Mouse (Mus musculus) kidney, embryonic 14.5 days (tissue): ENCODE measurements around the gene Slfn8. TPM values are rescaled to one million over a fixed set of nuclear protein-coding genes. Genes with fewer than 3 reads are reported as not detected.

Experiments
- ATAC-seq: fragments of 200-750 bp; cut with Nextera tagmentation; 2 replicates; pipeline ENCODE4 v1.8.0; 2017; ENCODE audit warnings: moderate number of reproducible peaks, mild to moderate bottlenecking, moderate TSS enrichment, moderate library complexity; ENCODE audit not compliant: low FRiP score, low TSS enrichment
- H3K27ac ChIP-seq: fragments of 300-500 bp; sonication (generic); 2 replicates; pipeline ENCODE4 v1.5.1; 2014; ENCODE audit warnings: low read depth, mild to moderate bottlenecking, low read length, moderate library complexity, mixed read lengths
- H3K27me3 ChIP-seq: fragments of 300-500 bp; sonication (generic); 2 replicates; pipeline ENCODE4 v1.6.1; 2014; ENCODE audit warnings: mild to moderate bottlenecking, low read length; ENCODE audit not compliant: control insufficient read depth, insufficient read depth
- H3K36me3 ChIP-seq: fragments of 300-500 bp; sonication (generic); 2 replicates; pipeline ENCODE4 v1.6.1; 2014; ENCODE audit warnings: low read length, mixed read lengths; ENCODE audit not compliant: control insufficient read depth, insufficient read depth
- H3K4me1 ChIP-seq: fragments of 300-500 bp; sonication (generic); 2 replicates; pipeline ENCODE4 v1.6.1; 2014; ENCODE audit warnings: low read length, mixed read lengths; ENCODE audit not compliant: control insufficient read depth, insufficient read depth
- H3K4me2 ChIP-seq: fragments of 300-500 bp; sonication (generic); replicated peaks from 2 replicates; pipeline ENCODE4 v1.6.1; 2014; ENCODE audit warnings: low read depth, mild to moderate bottlenecking, low read length
- H3K4me3 ChIP-seq: fragments of 300-500 bp; sonication (generic); 2 replicates; pipeline ENCODE4 v1.5.1; 2014; ENCODE audit warnings: mild to moderate bottlenecking, low read length
- H3K9ac ChIP-seq: fragments of 300-500 bp; sonication (generic); 2 replicates; pipeline ENCODE4 v1.6.1; 2014; ENCODE audit warnings: low read depth, mild to moderate bottlenecking, low read length, moderate library complexity
- H3K9me3 ChIP-seq: fragments of 300-500 bp; sonication (generic); 2 replicates; pipeline ENCODE4 v1.6.1; 2016; ENCODE audit warnings: low read length; ENCODE audit not compliant: control insufficient read depth
- WGBS: fragments of 180-500 bp; shearing (Covaris S2); extraction: QIAGEN DNeasy Blood & Tissue Kit; methylation state at CpG from one replicate; pipeline ENCODE4 v1.1.7; 2014; 5-methylcytosine and 5-hydroxymethylcytosine counted together
- polyA plus RNA-seq: library from polyadenylated mRNA; unstranded; fragments of >200 nt; fragmentation: Nextera tagmentation; extraction: Ambion mirVana; gene quantifications from 2 replicates; pipeline ENCODE4 v1.2.1, GENCODE M21; 2014

The Slfn8 gene
- polyA plus RNA-seq: 0.17 and 0.41 TPM in 2 replicates

GRCm38 (mm10) chr11:83020621-83021020 is at the start of gene Slfn8:
Gene Slfn8, minus strand, starts transcription at chr11:83020810.
- WGBS: 72% methylated on average over 5 of the region's 5 CpGs
- Histone ChIP-seq H3K9ac (no peak within 1 kb of the TSS), H3K27ac (no peak within 1 kb of the TSS), H3K4me1 (no peaks in the 10 kb centered on the region), H3K4me3 (no peak within 1 kb of the TSS), H3K36me3 (no peaks in the 10 kb centered on the region), H3K27me3 (no peaks in the 10 kb centered on the region), H3K9me3 (no peaks in the 10 kb centered on the region), H3K4me2 (no peak within 1 kb of the TSS)
- ATAC-seq: no peak

DNA sequence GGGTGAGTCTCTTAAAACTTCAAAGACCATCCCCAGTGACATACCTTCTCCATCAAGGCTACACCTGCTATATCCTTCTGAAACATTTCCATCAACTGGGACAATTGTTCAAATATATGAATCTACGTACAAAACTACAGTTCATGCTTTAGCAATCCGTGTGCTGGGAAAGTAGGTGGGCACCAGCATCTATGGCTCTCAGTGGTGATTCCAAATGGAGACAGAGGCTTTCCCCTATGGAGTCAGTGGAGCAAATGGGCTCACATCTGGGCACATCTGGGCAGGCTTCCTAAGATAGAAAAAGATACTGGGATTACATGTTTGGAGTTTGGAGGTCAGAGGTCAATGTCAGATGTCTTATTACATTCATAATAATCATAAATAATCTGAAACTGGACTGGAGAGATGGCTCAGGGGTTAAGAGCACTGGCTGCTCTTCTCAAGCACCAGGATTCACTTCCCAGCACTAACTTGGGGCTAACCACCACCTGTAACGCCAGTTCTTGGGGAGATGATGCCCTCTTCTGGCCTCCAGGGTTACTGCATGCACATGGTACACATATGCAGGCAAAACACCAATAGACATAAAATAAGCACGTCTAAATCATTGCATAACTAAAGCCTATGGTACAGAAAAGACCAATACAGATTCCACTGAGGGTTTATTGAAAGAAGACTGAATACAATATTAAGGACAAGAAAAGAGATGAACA is 47.5 kb upstream of the Slfn8 start:
- no peak for ATAC-seq
- Histone ChIP-seq H3K27me3 (no peaks in the 10 kb centered on the region), H3K9me3 (no peaks in the 10 kb centered on the region), H3K9ac (no peak overlapping the region), H3K4me1 (no peaks in the 10 kb centered on the region), H3K4me2 (no peak overlapping the region), H3K4me3 (no peak overlapping the region), H3K36me3 (no peaks in the 10 kb centered on the region), H3K27ac (no peak overlapping the region)
- WGBS: 74% methylated on average over 4 of the region's 4 CpGs

GRCm38 (mm10) chr11:83066640-83067531 is 46.3 kb upstream of the Slfn8 start:
- Histone ChIP-seq H3K27me3 (no peaks in the 10 kb centered on the region), H3K9me3 (no peaks in the 10 kb centered on the region), H3K9ac (no peak overlapping the region), H3K4me3 (no peak overlapping the region), H3K4me1 (no peaks in the 10 kb centered on the region), H3K27ac (no peak overlapping the region), H3K4me2 (no peak overlapping the region), H3K36me3 (no peaks in the 10 kb centered on the region)
- no peak for ATAC-seq
- WGBS: 56% methylated on average over 11 of the region's 11 CpGs

DNA sequence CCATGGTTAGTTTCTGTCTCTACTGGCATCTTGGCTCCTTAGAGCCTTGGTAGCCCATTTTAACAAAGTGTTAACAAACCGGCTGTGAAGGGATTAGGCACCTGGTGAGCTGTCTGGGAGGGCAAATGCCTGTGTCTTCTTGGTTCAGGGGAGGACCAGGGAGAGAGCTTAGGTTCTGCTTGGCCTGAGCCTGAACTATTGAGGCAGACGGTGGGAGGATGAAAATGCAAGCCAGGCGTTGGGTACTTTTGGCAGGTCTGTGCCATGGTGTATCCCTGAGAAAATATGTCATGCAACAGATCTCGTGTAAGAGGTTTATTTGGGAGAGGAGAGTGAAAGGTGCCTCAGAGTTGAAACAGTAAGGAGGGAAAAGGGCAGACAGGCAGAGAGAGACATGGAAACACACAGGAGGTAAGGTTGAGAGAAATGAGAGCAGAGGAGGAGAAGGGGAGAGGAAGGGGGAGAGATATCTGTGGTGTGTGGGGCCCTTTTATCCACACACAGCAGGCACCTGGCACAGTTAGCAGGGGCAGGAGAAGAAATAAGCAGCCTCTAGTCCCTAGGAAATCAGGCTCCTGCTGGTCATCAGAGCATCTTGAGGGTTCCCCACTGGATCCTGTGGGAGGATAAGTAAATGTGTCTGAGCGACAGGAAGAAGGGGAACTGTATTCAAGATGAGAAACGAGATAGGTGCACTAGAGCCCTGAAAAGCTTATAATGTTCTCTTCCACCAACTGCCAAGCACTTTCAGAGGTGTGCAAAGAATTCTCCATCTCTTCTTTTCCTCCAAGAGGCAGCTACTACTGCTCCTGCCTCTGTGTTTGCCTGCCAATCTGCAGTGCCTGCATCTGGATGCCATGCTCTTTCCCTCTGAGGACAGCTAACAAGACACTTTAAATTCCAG is 45.1 kb upstream of the Slfn8 start:
- Histone ChIP-seq H3K4me1 (no peaks in the 10 kb centered on the region), H3K36me3 (no peaks in the 10 kb centered on the region), H3K27me3 (no peaks in the 10 kb centered on the region), H3K27ac (no peak overlapping the region), H3K4me2 (no peak overlapping the region), H3K9ac (no peak overlapping the region), H3K4me3 (no peak overlapping the region), H3K9me3 (no peaks in the 10 kb centered on the region)
- no peak for ATAC-seq
- 27% methylated on average over 6 of the region's 6 CpGs for WGBS

GRCm38 (mm10) chr11:83064946-83065345 is 44.3 kb upstream of the Slfn8 start, which contains the start of gene Slfn2:
Gene Slfn2, plus strand, starts transcription at chr11:83065112.
- Histone ChIP-seq H3K4me1 (no peaks in the 10 kb centered on the region), H3K9me3 (no peaks in the 10 kb centered on the region), H3K36me3 (no peaks in the 10 kb centered on the region), H3K9ac (no peak within 1 kb of the TSS; the same call in 1 of the 2 replicates), H3K4me2 (no peak within 1 kb of the TSS), H3K27me3 (no peaks in the 10 kb centered on the region), H3K4me3 (no peak within 1 kb of the TSS), H3K27ac (no peak within 1 kb of the TSS)
- WGBS: 76% methylated on average over 2 of the region's 2 CpGs
- no peak for ATAC-seq

DNA sequence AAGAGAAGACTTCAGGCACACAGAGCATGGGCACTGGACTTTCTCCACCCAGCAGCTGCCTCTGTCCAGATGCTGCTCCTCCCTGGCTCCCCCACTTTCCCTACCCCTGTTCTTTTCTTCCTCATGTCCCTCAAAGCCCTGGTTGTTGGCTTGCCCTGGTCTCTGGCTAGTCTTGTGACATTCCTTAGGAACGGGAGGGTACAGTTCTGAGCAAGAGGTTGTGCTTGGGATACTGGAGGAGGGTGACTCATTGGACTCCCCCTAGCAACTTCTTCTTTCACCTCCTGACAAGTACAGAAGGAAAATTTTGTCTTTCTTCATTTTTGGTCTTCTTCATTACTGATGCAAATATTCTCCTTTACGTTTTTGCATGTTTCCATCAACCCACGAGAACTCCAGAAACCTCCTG is 43.3 kb upstream of the Slfn8 start:
- Histone ChIP-seq H3K27ac (no peak overlapping the region), H3K9ac (no peak overlapping the region), H3K4me2 (no peak overlapping the region), H3K4me1 (no peaks in the 10 kb centered on the region), H3K27me3 (no peaks in the 10 kb centered on the region), H3K36me3 (no peaks in the 10 kb centered on the region), H3K9me3 (no peaks in the 10 kb centered on the region), H3K4me3 (no peak overlapping the region)
- no peak for ATAC-seq
- WGBS: 50% methylated on average over 3 of the region's 3 CpGs

DNA sequence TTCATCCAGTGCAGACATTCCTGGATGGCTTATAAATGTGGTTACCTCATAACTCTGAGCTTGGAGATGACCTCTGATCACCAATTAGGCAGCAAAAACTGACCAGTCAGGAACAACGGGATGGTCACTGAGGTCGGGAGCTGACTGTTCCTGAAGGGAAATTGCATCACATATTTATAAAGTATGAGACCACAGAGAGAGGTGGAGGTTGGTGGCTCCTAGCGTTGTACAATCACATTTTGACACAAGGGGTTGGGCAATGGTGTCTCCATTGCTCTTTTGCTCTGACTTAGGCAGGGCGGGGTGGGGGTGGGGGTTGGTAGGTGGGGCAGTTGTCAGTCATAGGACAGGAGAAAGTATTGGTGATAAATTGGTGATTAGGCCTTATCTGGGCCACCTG is 42.5 kb upstream of the Slfn8 start:
- no peak for ATAC-seq
- 72% methylated on average over 4 of the region's 4 CpGs for WGBS
- no peak overlapping the region for H3K4me3 ChIP-seq

GRCm38 (mm10) chr11:83061806-83062205 is 41.2 kb upstream of the Slfn8 start:
- H3K27me3 ChIP-seq: no peaks in the 10 kb centered on the region
- no peak overlapping the region for H3K4me3 ChIP-seq
- WGBS: 80% methylated on average over 7 of the region's 7 CpGs
- no peak for ATAC-seq
- no peaks in the 10 kb centered on the region for H3K36me3 ChIP-seq
- no peaks in the 10 kb centered on the region for H3K4me1 ChIP-seq
- no peaks in the 10 kb centered on the region for H3K9me3 ChIP-seq
- no peak overlapping the region for H3K27ac ChIP-seq
- H3K9ac ChIP-seq: no peak overlapping the region
- H3K4me2 ChIP-seq: no peak overlapping the region

More for the DNA sequence above, 42.5 kb upstream of the Slfn8 start:
- no peak overlapping the region for H3K9ac ChIP-seq
- H3K27me3 ChIP-seq: no peaks in the 10 kb centered on the region
- no peak overlapping the region for H3K4me2 ChIP-seq
- H3K9me3 ChIP-seq: no peaks in the 10 kb centered on the region
- no peaks in the 10 kb centered on the region for H3K4me1 ChIP-seq
- H3K36me3 ChIP-seq: no peaks in the 10 kb centered on the region
- H3K27ac ChIP-seq: no peak overlapping the region
